Mouse (Mus musculus): ENCODE results near the gene Clstn2.

Gene Clstn2

DNA sequence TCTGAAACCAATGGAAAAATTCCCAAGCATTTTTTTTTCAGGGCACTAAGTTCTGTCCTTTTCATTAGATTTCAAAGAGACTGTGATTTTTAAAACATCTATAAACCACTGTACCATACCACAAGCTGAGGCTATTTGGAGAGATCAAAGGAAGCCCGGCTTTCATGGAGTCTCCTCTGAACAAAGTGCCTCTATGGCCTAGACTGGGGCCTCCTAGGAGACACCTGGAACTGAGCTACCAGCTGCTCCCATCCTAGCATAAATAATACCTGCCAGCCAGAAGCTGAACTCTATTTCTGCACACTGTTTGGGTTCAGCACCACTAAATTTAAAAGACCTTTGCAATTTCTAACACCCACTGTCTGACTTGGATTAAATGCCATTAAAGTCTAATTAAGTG, 257.2 kb downstream of the Clstn2 start:
- no peak for DNase-seq (ENCODE audit: low read depth, low spot score)

DNA sequence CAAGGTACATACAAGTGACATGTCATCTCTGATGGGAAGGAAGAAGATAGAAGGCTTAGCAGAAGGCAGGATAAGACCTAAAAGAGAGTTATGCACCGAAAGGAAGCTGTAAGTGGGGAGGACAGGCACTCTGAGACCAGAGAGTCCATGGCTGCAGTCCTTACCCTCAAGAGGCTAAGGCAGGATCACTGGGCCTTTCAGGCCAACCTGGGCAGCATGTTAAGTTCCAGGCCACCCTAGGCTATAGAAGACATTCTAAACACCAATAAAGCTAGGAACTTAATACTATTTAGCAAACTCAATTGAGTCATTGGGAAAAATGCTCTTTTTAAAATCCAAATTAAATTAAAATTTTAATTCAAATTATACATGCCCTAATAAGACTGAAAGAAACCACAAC, 258.0 kb downstream of the Clstn2 start:
- DNase-seq (ENCODE audit: low read depth, low spot score): no peak

DNA sequence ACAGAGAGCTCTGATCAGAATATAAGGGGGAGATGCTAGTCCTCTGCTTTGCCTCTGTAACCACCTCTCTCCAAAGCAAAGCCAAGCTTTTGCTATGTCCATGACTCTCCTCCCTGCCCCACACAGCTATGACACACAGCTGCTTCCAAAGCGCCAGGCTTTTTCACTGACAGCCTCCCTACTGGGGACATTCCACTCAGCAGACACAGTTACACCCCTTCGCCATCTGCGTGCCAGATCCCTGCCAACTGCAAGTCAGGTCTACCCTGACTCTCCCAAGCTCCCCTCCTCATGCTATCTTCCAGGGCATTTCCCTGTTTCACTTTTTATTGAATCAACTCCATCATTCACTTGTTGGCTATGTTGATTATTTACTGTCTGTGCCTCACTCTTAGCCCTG, 259.1 kb downstream of the Clstn2 start:
- no peak for DNase-seq (ENCODE audit: low read depth, low spot score)

DNA sequence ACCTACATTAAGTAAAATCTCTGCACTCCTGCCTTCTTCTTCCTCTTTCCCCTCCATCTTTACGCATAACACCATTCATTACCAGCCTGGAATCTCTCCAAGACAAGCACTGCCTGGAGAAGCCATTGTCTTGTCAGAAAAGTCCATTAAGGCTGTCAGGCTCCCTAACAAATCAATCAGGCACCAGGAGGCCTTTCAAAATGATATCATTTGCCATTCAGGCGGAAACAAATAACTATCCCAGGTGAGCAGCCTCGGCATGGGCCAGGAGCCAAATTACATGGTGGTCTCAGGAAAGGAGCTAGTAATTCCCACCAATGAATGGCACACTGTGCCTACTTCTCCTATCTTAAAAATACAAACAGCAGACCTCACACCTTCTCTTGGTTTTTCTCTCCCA, 260.6 kb downstream of the Clstn2 start:
- DNase-seq (ENCODE audit: low read depth, low spot score): no peak

DNA sequence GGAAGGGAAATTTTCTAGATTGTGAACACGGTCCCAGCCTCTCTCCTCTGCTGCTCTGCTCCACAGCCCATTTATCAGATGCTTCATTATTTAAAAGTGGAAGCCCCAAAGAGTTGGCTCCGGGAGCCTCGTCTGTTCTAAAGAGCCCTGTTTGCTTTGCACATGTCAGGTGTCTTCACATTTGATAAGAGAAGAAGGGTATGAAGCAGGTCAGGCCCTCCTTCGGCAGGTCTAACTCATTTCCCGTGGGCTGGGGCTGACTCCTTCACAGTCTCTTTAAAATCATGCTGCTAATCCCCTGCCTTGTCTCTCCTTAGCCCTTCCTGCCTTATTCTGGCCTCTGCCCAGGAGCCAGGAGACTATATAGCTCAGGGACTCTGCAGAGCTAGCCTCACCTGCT, 263.6 kb downstream of the Clstn2 start:
- DNase-seq (ENCODE audit: low read depth, low spot score): no peak

DNA sequence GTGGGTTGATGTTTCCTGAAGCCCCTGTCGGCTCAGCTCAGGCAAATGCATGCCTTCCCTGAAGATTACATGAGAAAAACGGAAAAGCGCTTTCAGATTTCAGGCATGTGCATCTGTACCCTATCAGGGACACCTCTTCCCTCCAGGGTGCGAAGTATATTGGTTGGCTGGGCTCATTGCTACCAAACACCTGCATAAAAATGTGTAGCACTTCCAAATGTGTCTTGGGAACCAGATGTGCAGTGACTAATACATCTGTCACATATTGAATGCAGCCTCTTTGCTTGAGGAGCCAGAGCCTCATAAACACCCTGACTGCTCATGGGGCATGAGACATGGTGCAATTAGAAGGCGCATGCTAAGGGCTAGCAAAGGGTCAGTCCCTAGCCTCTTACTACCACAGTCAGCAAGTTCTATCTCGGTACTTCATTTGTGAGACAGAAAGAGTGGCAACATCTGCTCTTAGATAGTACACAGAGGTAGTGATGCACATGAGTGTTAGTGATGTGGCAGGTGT, 267.7 kb downstream of the Clstn2 start:
- DNase-seq (ENCODE audit: low read depth, low spot score): no peak

DNA sequence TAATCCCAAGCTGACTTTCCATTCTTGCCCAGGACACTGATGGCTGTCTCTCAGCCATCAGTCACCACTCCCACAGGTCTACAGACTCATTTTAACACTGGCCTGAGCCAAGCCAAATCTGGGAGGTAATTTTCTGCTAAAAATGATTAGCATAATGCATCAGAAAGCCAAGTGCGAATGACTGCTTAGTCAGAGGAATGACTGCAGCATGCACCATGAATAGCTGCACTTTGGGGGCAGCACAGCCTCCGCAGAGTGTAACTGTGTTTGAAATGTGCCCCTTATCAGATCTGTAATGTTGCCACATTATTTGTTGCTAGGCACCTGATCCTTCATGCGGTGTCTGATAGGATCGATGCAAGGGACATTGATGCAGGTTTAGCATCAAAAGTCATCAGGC, 269.9 kb downstream of the Clstn2 start:
- DNase-seq (ENCODE audit: low read depth, low spot score): no peak

DNA sequence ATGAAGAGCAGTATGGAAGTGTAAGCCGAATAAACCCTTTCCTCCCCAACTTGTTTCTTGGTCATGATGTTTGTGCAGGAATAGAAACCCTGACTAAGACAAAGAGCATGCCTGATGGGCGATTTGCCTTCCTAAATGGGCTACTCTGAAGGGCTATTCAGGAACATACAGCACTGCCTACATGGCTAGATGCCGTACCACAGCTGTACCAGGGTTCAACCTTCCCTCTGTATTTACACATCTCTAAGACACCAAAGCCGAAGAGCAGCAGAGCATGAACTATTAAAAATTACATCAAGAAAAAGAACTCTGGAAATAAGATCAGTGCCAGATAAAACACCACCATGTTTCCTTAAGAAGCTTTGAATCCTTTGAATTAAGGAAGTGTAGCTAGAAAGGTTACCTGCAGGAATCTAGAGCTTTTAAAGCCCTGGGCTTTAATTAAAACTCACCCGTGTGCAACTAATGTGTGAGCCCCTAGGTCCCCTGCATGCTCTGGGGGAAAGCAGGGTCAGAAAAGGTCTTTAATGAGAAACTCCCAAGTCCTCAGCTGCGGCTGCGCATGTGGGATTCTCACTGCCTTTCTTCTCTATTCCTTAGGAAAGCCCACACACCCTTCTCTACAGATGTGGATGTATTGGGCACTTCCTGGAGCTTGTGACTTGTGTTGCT, 277.2 kb downstream of the Clstn2 start:
- no peak for DNase-seq (ENCODE audit: low read depth, low spot score)

DNA sequence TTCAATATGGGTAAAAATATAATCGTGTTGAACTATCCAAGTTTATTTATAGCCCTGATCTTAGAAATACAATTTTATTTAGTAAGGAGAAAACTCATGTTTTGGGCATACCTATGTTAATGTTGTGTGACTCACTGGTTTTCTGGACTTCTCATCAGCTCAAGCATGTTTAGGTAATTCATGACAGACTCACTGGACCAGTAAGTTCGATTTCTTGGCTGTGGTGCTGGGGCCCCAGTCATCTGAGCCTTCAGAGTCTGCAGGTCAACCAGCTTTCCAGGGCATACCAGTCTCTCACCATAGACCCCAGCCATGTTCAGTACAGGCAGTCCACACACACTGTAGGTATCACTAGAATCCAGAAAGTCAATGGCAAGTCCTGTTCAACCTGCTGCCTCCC, 279.3 kb downstream of the Clstn2 start:
- no peak for DNase-seq (ENCODE audit: low read depth, low spot score)

DNA sequence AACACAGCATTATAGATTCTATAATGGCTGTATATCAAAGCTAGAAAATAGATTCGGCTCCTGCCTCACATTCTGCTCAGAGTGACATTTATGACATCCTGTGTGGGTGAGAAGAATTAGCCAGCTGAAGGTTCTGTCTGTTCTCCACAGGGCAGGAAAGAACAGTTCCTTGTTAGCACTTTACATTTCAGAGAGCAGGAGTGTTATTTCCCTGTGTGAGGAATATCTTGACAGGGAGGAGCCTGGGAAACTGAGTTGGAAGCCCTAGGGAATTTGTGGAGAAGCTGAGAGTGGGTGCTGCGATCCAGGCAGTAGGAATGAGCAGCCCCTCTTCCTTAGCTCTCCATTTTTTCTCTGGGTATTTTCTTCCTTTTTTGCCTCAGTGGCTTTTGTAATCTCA, 286.4 kb downstream of the Clstn2 start:
- DNase-seq (ENCODE audit: low read depth, low spot score): no peak

DNA sequence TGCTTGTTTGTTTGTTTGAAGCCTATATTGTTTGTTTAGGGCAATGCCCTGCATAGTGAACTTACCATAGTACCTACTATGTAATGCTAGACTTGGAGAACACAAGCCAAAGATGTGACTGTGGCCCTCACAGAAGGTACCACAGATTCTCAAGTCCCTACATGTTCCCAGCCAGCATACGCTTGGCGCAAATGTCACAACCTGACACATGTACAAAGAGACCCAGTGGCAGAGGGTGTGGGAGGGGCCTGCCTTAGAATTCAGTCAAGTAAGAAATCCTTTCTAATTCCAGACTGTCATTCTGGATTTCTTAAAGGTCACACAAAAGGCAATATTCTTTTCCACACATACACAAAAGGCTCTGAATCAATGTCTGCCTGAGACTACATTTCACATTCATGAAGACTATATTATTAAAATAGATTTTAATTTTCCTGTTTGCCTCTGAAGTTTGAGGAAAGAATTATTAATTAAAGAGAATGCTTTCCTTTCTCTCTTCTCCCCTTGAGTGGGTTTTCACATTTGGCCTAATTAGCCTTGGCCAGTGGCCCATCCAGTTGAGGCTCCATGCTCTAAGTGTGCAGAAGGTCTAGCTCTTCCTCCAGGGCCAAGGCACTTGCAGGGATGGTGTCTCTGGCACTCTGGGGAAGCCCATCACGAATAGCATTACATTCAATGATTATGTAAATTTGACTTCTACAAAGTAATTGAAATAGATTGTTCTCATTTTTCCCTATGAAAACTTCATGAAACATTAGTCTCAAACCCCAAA, 305.1 kb downstream of the Clstn2 start:
- no peak for DNase-seq (ENCODE audit: low read depth, low spot score)

DNA sequence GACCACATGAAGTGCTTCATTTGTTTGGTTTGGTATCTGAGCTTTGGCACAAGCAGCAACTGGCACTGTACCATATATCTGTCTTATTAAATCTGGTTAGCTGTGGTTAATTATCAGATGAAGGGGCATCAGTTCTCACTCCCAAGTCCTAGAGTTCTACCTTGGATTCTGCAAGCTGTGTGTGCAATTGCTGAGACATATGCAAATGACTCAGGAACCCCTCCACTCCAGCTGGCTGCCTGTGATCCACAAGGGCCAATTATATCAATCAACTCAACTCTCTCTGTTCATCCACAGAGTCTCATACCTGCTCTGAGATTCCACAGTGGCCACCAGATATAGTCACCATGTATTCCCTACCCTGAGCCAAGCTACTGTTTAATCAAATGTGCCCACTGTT, 315.3 kb downstream of the Clstn2 start:
- no peak for DNase-seq (ENCODE audit: low read depth, low spot score)

DNA sequence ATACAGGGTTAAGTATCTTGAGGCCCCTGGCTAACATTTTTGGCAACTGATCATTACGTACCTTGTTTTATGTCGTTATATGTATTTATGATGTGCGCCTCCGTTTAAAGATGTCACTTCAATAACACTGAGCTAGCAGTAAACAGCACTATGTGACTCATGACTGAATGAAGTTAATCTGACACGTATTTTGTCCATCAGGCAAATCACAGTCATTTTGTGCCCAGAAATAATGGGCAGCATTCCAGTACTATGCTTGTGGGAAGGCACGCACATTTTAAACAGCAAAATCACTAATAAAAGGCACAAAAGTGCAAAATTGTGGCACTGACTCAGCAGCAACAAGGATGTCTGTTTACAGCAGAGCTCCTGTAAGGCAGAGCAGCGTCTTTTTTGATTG, 316.0 kb downstream of the Clstn2 start:
- no peak for DNase-seq (ENCODE audit: low read depth, low spot score)

DNA sequence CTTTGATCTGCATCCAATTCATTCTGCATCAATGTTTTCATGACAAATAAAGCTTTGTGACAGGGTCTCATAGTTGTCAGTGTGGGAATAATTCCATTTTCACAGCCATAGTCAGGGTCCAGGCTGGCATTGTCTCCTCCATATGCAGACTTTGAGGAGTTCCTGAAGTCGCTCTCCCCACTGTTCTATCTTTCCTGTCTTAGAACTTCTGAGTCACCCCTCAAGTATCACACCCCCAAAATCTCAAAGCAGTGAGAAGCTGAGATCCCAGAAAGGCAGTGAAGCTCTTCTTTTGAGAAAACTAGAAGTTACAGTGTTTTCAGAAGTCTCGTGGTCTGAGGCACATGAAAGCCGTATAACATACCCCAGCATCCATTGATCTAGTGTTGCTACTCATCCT, 320.1 kb downstream of the Clstn2 start:
- no peak for DNase-seq (ENCODE audit: low read depth, low spot score)

DNA sequence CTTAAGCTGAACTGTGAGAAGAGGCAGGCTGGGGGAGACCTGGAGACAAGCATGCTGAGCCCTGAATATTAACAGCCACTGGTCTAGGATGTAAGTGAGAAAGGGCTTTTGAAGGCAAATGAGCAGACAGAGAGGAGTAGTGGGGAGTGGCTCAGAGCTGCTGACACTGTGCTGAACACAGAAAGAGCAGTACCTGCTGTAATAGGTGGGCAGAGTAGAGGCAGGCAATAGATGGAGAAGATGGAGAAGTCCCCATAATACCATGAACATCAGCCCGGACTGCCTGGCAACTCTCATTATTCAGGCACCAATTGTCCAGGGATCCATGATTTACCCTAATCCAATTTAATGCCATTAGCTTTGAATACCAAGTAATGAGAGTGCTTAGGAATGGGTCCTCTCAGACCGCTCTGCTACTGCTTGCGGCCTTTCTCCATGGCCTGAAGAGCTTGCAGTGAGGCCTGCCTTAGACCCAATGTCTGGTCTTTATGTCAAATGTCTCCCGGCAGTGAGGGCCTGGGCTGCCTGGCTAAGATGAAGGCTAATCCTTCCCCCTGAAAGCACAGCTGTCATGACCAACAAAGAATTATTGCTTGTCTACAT, 329.0 kb downstream of the Clstn2 start:
- no peak for DNase-seq (ENCODE audit: low read depth, low spot score)

DNA sequence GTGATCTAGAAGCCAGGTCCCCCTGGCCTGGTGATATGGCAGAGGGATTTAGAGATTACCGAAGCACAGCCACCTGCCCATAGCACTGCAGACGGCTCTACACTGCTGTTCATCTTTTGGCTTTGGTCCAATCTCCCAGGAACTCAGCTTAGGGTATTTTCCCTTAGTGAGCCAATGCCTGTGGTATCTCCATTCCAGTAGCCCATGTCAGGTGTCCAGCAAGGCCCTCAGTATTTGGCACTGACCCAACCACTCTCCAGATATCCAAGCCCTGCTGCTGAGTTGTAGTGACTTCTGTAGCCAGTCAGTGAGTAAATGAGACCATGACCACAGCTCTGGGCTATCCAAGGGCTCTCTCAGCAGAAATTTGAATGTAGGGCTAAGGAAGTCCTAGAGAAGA, 330.0 kb downstream of the Clstn2 start:
- DNase-seq (ENCODE audit: low read depth, low spot score): no peak

DNA sequence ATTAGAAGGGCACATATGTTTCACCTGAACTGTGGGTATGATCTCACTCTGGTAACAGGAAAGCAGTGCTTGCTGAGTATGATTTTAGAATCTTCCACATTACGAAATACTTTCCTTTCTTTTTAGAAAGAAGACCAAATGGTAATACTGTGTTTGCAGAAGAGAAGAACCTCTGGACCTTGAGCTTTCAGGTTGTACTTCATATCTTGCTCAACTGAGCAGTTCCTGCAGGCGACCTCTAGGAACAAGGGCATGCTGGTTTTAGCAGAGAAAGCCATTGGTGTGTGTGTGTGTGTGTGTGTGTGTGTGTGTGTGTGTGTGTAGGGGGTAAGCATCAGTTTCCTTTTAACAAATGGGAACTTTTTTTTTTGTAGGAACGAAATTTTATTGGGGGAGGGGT, 333.0 kb downstream of the Clstn2 start:
- no peak for DNase-seq (ENCODE audit: low read depth, low spot score)

DNA sequence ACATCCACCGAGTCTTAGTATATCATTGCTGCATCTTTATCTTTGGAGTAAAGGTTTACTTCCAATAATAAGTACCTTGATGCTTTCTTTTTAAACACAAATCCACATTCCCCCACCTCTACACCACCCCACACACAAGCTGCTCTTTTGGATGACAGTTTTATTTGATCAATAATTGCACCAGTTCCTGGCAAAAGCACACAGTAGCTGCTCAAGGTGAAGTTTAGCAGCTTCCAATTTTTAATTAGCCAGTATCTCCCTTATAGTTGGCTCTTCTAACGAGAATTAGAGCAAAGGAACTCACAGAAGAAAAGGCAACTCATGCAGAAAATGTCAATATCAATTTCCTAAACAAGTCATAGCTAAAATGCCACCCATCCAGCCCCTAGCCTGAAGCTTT, 334.0 kb downstream of the Clstn2 start:
- no peak for DNase-seq (ENCODE audit: low read depth, low spot score)

DNA sequence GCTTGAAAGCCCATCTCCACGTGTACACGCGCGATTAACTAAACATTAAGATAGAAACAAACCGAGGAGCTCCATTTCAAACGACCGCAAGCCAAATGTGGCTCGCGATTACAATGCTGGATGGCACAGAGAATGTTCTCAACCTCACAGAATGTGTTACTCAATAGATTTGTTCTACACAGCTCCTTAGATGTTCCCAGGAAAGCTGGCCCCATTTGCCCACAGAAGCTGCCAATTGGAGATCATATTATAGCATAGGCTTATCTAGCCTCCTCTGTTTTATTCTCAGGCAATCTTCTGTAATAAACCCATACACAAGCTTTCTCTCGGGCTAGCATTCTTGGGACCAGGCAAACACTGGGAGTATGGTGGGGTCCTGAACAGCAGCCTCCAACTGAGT, 334.9 kb downstream of the Clstn2 start:
- DNase-seq (ENCODE audit: low read depth, low spot score): no peak

DNA sequence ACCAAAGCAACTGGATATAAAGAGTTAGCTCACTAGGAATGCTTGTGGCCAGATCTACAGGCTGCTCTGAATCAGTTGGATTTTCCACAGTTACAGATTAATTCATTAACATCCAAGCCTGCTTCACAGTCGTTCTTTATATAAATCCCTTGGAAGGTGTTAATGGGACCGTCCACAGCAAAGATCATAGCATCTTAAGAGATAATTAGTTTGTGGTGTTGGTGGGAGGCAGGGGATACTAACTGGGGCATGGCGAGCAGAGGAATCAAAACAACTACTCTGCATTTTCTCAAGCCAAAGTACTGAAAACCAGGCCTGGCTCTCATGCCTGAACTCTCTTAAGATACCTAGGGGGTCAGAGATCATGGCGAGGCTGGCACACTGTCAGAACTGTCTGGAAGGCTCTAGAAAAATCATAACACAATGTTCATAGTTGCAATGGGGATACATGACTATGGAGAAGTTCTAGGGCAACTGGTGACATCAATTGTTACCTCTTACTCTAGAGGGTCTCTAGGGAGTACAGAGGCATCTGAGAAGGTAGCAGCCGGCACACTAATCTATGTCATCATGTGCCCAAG, 336.2 kb downstream of the Clstn2 start:
- no peak for DNase-seq (ENCODE audit: low read depth, low spot score)

DNA sequence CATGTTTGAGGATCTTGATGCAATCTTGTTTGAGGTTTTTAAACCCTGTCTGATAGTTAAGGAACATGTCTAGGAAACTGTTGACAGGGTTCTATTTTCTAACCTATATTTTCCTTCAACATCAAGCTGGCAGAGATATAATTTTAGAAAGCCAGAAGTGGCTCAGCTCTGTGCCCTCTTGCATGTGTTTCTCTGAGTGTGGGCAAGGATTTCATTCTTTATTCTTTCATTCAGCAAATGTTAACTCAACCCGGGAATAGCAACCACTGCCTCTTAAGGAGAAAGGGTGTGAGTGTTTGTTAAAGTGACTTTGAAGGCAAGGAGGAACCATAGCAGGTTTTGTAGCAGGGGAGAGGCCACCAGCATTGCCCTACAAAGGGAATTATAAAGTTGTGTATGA, 337.7 kb downstream of the Clstn2 start:
- no peak for DNase-seq (ENCODE audit: low read depth, low spot score)

DNA sequence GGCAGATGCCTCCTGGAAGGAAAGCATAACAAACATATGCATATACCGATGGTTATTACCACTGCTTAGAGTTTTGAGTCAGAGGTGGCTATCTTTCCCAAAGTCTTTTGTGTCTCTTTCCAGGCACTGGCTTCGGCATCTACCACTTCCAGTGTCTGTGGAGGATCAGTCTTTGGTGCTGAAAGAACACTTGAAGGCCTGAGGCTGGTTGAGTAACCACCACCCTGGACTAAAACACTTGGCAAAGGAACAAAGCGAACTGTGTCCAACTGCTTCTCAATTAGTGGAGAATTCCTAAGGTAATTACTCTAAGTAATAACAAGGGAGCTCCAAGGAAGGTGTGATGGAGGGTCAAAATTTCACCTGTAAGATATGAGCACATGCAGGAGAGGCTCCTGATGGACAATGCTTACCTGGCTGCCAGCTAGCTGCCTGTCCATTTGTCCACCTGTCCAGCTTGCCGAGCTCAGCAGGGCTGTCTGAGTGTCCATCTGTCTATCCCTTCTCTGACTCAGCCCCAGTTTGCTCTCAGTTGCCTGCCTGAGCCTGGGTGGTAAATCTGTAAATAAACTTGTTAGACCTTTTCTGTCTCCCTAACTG, 346.1 kb downstream of the Clstn2 start:
- DNase-seq (ENCODE audit: low read depth, low spot score): no peak

Data from A20 (cell line).